Comparison of ENCODE assay signal across 8 mouse cellular contexts in the genomic region with DNA sequence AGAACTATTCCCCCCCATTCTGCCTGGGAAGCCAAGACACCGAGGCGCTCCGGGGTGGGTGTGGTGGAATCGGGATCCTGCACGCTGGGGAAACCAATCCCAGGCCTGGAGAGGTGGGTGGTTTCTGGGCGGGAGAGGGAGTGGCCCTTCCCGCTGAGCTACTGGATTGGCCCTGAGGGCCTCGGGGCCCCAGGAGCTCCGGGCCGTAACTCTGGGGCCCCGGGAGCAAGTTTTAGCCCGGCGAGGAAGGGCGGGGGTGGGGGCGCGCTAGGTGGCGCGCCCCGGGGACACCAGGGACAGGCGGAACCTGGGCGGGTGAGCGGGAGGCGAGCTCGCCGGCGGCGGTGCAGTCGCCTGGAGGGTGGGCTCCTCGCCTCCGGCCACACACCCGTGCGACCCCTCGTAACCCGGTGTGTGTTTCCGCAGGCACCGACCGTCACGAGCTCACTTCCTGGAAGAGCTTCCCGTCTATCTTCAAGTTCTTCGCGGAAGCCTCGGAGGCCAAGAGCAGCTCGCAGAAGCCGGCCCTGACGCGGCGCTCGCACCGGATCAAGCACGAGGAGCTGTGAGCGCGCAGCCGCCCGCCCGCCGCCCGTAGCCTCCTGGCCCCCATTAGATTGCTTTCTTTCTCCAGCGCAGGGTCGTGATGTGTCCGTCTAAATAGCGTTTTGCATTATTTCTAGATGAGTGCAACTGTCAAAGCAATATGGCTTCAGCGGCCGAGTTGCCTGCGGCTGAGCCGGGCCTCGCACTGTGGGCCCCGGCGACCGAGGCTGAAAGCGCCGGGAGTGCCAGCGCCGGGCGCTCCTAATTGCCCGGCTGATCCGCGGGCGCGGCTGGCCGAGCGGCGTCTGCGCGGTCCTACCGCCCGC. TPM values are rescaled to one million over a fixed set of nuclear protein-coding genes. Genes with fewer than 3 reads are reported as not detected.
DNase-seq lines count a peak whose midpoint lies in the region; ATAC-seq lines count a peak whose summit lies in the region.

No protein-coding gene starts in this region.

- H3K36me3 ChIP-seq in hindbrain, embryonic 13.5 days = no peaks in the 10 kb centered on the region

- peaks cover 23% of the 10 kb centered on the region for H3K27me3 ChIP-seq in hindbrain, embryonic 13.5 days

- peak; percentile 90 for ATAC-seq in hindbrain, embryonic 13.5 days (ENCODE audit: low FRiP score)
- no peak for ATAC-seq in monocyte, adult 5-6 weeks (replicated peaks; ENCODE audit: insufficient number of reproducible peaks, low FRiP score, low TSS enrichment, poor library complexity, severe bottlenecking)

- under 1% methylated on average over 86 of the region's 86 CpGs for WGBS in hindbrain, embryonic 13.5 days

- peak overlapping the region; percentile 69 for H3K4me3 ChIP-seq in hindbrain, embryonic 13.5 days

- peak overlapping the region; percentile 95 for H3K27ac ChIP-seq in hindbrain, embryonic 13.5 days

- H3K4me2 ChIP-seq in hindbrain, embryonic 13.5 days = peak overlapping the region; percentile 67

- peaks cover 11% of the 10 kb centered on the region for H3K4me1 ChIP-seq in hindbrain, embryonic 13.5 days (replicated peaks)

- DNase-seq in ZHBTc4 (ENCODE audit: low read depth, low spot score) = peak; percentile 91
- DNase-seq in cerebellum, postnatal 10 days = peak; percentile 80 to 84
- peak; percentile 35 to 59 for DNase-seq in frontal cortex, postnatal 25 days (ENCODE audit: low spot score in 2 of 2)
- DNase-seq in layer of hippocampus, postnatal 25 days (ENCODE audit: extremely low spot score in 1 of 2, low spot score in 1 of 2) = peak; percentile 62 to 65
- DNase-seq in lung, postnatal 10 days = peak; percentile 74
- peak; percentile 94 for DNase-seq in retina, postnatal 1 day

- H3K9me3 ChIP-seq in hindbrain, embryonic 13.5 days = no peaks in the 10 kb centered on the region

- H3K9ac ChIP-seq in hindbrain, embryonic 13.5 days = peak overlapping the region; percentile 89

RNA-seq across cellular contexts. Expression of a gene that starts 36.2 kb away (rescaled TPM):
- polyA plus RNA-seq in hindbrain, embryonic 13.5 days (2015; fragmentation: Nextera tagmentation; extraction: Ambion mirVana) = 68.9 and 71.3 TPM in 2 replicates
- 10 to 100 TPM; 90.8 to 98.5 TPM for total RNA-seq in layer of hippocampus, postnatal 25 days (2021)
- total RNA-seq in monocyte, adult 5-6 weeks (2017) = not detected in 3 replicates

Comparison
In these comparisons a context has a peak if more than half of its experiments do, and no peak if none do; other contexts are left out.
1. RNA of a gene that starts 36.2 kb away (total RNA-seq): 90.8 to 98.5 TPM in layer of hippocampus, postnatal 25 days; not detected in monocyte, adult 5-6 weeks; every median in the first group is over 10 times any median in the second.
2. Peak in every context shown above with its lines, with median percentiles within 50 percentile points of each other: DNase-seq.